Mouse (Mus musculus) MEL (cell line): ENCODE results near the gene Maml2.

Experiments used
- CTCF ChIP-seq, 3 experiments: IDR thresholded peaks in 2 of 3; conservative IDR thresholded peaks in 1 of 3; 2 replicates each; pipeline ENCODE4 v1.5.1; 2011 to 2012; ENCODE audit warnings: low read length in 3 of 3, low read depth in 2 of 3, mild to moderate bottlenecking in 2 of 3, improper control_type of control experiment in 1 of 3, inconsistent platforms in 1 of 3, mixed read lengths in 1 of 3, moderate library complexity in 1 of 3; ENCODE audit not compliant: control insufficient read depth in 1 of 3, insufficient read depth in 1 of 3, poor library complexity in 1 of 3, severe bottlenecking in 1 of 3
- ELF1 ChIP-seq: IDR thresholded peaks from 2 replicates; pipeline ENCODE4 v1.6.1; 2014; ENCODE audit warnings: low read depth, mild to moderate bottlenecking, inconsistent platforms, low read length, improper control_type of control experiment, moderate library complexity
- EP300 ChIP-seq, 2 experiments: IDR thresholded peaks; 2 replicates each; pipeline ENCODE4 v1.6.1; 2011; ENCODE audit warnings: improper control_type of control experiment in 2 of 2, low read length in 2 of 2, low read depth in 1 of 2, mild to moderate bottlenecking in 1 of 2
- KAT2A ChIP-seq: conservative IDR thresholded peaks from 2 replicates; pipeline ENCODE4 v1.6.1; 2012; ENCODE audit warnings: low read depth, low read length, improper control_type of control experiment, inconsistent platforms
- POLR2A ChIP-seq, 2 experiments: IDR thresholded peaks; 2 replicates each; pipeline ENCODE4 v1.6.1; 2011 to 2012; ENCODE audit warnings: low read length in 2 of 2, mild to moderate bottlenecking in 2 of 2, control low read depth in 1 of 2, improper control_type of control experiment in 1 of 2, low read depth in 1 of 2, moderate library complexity in 1 of 2; ENCODE audit not compliant: control insufficient read depth in 1 of 2, insufficient read depth in 1 of 2, poor library complexity in 1 of 2
- POLR2AphosphoS2 ChIP-seq: IDR thresholded peaks from 2 replicates; pipeline ENCODE4 v1.6.1; 2011; ENCODE audit warnings: low read length, improper control_type of control experiment

DNA sequence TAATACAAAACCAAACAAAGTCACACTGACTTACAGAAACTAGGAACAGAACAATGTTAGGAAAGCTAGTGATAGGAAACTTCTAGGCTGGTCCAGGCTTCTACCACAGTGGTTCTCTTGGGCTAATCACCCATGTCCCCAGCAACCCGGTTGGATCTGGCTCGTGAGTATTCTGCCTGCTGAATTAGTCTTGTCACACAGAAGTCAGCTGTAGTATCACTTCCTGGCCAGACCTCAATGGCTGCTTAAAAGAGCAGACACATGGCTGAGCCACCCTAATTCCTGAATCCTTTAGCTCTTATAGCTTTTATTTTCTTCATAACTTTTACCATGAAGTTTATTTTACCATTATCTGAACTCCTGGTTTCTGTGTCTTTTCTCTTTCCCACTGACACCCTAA, 13.3 kb downstream of the Maml2 start:
- TF ChIP-seq CTCF (IDR thresholded peaks at IDR 0.05 in 2 of 3, conservative IDR thresholded peaks at IDR 0.05 in 1 of 3; ENCODE audit: control insufficient read depth in 1 of 3, insufficient read depth in 1 of 3, low read depth in 2 of 3, low read length in 3 of 3, poor library complexity in 1 of 3, severe bottlenecking in 1 of 3) (no peak), POLR2A (IDR thresholded peaks at IDR 0.05; ENCODE audit: control insufficient read depth in 1 of 2, insufficient read depth in 1 of 2, low read depth in 1 of 2, low read length in 2 of 2, poor library complexity in 1 of 2) (no peak), EP300 (IDR thresholded peaks at IDR 0.05; ENCODE audit: low read depth in 1 of 2, low read length in 2 of 2) (no peak), KAT2A (no peak), ELF1 (no peak), POLR2AphosphoS2 (no peak)
